Mouse (Mus musculus) liver, adult 10 weeks (tissue): ENCODE measurements around the gene Sox6. TPM values are rescaled to one million over a fixed set of nuclear protein-coding genes. Genes with fewer than 3 reads are reported as not detected.

Experiments
- polyA plus RNA-seq: library from polyadenylated mRNA; stranded (reverse); fragments of 350-450 nt; fragmentation: Illumina TruSeq; extraction: RNeasy Lipid Tissue Mini Kit (QIAGEN cat#74804); gene quantifications from one replicate; pipeline ENCODE4 v1.2.3, GENCODE M21; 2014; ENCODE audit warnings: low read depth, low replicate concordance

Gene Sox6
- polyA plus RNA-seq: 7.3 TPM

DNA sequence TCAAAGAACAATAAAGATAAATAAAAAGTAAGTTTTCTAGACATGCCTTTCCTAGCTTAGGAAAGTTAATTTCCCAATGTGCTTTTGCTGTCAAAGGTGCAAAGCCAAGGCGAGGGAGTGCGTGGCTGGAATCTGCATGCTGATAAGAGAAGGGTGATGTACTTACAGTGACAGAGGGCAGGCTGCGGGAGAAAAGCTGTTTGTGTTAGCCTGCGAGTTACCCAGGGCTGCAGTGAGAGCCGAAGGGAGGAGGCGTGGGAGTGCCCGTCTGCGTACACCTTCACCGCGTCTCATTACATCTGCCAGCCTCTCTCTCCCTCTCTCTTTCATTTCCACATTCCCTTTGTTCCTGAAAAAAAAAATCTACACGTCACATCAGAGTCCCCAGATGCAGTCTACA, at the start of gene Sox6:
Sox6 (minus strand) TSS at position 286 of the 400 bp plus-strand sequence.

DNA sequence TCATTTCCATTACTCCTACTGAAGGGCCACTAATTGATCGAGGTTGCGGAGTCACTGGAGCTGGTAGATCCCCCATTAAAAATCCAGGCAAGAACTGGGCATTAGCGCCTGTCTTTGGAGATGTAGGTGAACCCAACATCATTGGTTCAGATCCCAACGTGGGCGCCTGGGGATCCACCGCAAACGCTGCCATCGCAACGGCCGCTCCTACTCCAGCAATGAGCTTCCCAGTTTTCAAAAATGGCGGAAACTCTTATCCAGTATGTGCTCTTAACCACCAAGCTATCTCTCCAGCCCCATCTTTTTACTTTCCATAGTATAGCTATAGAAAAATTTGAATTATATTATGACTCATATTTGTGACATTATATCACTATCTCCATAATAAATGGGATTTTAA, 45.8 kb upstream of the Sox6 start, which contains the start of gene Gm4353:
Gm4353 (minus strand) TSS at position 270 of the 400 bp plus-strand sequence.

DNA sequence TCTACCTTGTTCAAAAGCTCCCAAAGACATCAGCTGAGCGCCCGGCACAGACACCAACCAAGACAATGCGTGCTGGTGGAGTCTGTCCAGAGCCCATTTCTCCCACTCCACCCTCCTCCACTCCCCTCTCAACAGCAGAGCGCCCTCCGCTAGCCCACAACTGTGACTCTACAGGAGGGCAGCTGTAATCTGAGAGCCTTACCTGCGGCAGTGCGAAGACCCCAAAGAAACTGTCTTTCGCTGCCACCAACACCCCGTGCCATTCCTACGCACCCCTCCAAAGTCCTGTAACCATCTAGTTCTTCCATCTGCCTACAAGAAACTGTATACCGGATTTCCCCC, 571 bp upstream of the Sox6 start, which contains the start of gene 1110004F10Rik:
1110004F10Rik (plus strand) TSS at position 202 of the 342 bp plus-strand sequence.

Other genes starting within 250 kb of the Sox6 start
- gene 1110004F10Rik, start 601 bp upstream of the Sox6 start, polyA plus RNA-seq: 84.3 TPM
- gene Gm4353, start 45.8 kb upstream of the Sox6 start, polyA plus RNA-seq: 0.26 TPM